Mouse (Mus musculus) embryo, embryonic 9.5 days (tissue): Measurements from ENCODE around the gene Slc25a25.

ENCODE experiments used
- DNase-seq: peaks from one replicate; pipeline ENCODE4 v3.0.0-alpha.2; 2017; ENCODE audit errors: extremely low spot score

Slc25a25 gene

GRCm38 (mm10) chr2:32429215-32429891 is 21.9 kb downstream of the Slc25a25 start:
- DNase-seq = no peak

GRCm38 (mm10) chr2:32428262-32428722 is 23.0 kb downstream of the Slc25a25 start:
- DNase-seq = no peak

GRCm38 (mm10) chr2:32427720-32428119 is 23.5 kb downstream of the Slc25a25 start:
- DNase-seq = no peak

GRCm38 (mm10) chr2:32426141-32426540 is 25.1 kb downstream of the Slc25a25 start:
- DNase-seq = no peak

GRCm38 (mm10) chr2:32425568-32425967 is 25.7 kb downstream of the Slc25a25 start:
- no peak for DNase-seq

GRCm38 (mm10) chr2:32424796-32425195 is 26.4 kb downstream of the Slc25a25 start:
- no peak for DNase-seq

GRCm38 (mm10) chr2:32423481-32424331 is 27.5 kb downstream of the Slc25a25 start:
- peak; percentile 70 for DNase-seq

- no peak for DNase-seq
Observed at GRCm38 (mm10) chr2:32421851-32422251, 29.4 kb downstream of the Slc25a25 start.

GRCm38 (mm10) chr2:32420647-32421046 is 30.6 kb downstream of the Slc25a25 start:
- DNase-seq = no peak

- DNase-seq = no peak
Observed at GRCm38 (mm10) chr2:32420066-32420608, 31.1 kb downstream of the Slc25a25 start.

GRCm38 (mm10) chr2:32419359-32419758 is 31.9 kb downstream of the Slc25a25 start:
- DNase-seq = no peak

GRCm38 (mm10) chr2:32418430-32419151 is 32.7 kb downstream of the Slc25a25 start:
- DNase-seq = no peak

GRCm38 (mm10) chr2:32417486-32417885 is 33.8 kb downstream of the Slc25a25 start:
- no peak for DNase-seq

GRCm38 (mm10) chr2:32416556-32416955 is 34.7 kb downstream of the Slc25a25 start:
- no peak for DNase-seq

GRCm38 (mm10) chr2:32415801-32416200 is 35.4 kb downstream of the Slc25a25 start:
- DNase-seq = no peak

- no peak for DNase-seq
Observed at GRCm38 (mm10) chr2:32413936-32414335, 37.3 kb downstream of the Slc25a25 start.

GRCm38 (mm10) chr2:32412742-32413531 is 38.3 kb downstream of the Slc25a25 start:
- no peak for DNase-seq

- DNase-seq = no peak
Observed at GRCm38 (mm10) chr2:32411407-32411806, 39.8 kb downstream of the Slc25a25 start.

- peak; percentile 30 for DNase-seq
Observed at GRCm38 (mm10) chr2:32408429-32409424, 42.5 kb downstream of the Slc25a25 start.
